23 mouse cellular contexts compared by ENCODE assay signal in the genomic region with DNA sequence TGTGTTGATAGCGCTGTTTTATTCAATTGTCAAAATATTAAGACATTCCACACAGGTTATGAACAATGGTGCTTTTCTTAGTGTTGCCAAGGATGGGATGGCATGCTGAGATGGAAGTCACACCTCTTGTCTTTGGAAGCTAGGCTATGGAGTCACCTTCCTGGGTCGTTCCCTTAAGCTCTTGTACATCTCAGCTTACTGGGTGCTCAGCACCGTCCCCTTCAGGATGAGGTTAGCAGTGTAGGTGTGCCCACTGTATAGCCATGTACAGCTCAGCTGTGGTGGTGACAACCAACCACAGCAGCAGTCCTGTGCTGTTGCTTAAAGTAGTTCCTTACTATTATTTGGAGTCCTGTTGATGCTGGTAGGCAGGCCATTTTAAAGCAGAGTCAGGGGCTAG. TPM values are rescaled to one million over a fixed set of nuclear protein-coding genes. Genes with fewer than 3 reads are reported as not detected.
DNase-seq lines count a peak whose midpoint lies in the region; ATAC-seq and TF ChIP-seq lines count a peak whose summit lies in the region.
"Had no signal": no experiment of that assay in that cellular context is flagged by ENCODE, and none has a peak within 500 bp of the region (broad histone marks: within the 10 kb centered on the region; RNA-seq: fewer than 3 reads in every experiment).

No protein-coding gene starts in this region.

- 63% methylated on average over 3 of the region's 3 CpGs for WGBS in heart, embryonic 10.5 days
- WGBS in lung, embryonic 14.5 days = 61% methylated on average over 3 of the region's 3 CpGs
- WGBS in limb, embryonic 12.5 days = 75% methylated on average over 3 of the region's 3 CpGs

- H3K4me2 ChIP-seq in lung, embryonic 14.5 days = no peak overlapping the region
- no peak overlapping the region for H3K4me2 ChIP-seq in limb, embryonic 12.5 days
- H3K4me2 ChIP-seq: midbrain, embryonic 13.5 days; neural tube, embryonic 15.5 days had no signal

- H3K4me1 ChIP-seq in heart, embryonic 10.5 days = peaks cover 44% of the 10 kb centered on the region
- H3K4me1 ChIP-seq in lung, embryonic 14.5 days (ENCODE audit: insufficient read depth) = peaks cover 15% of the 10 kb centered on the region
- H3K4me1 ChIP-seq in limb, embryonic 12.5 days (replicated peaks) = peaks cover 21% of the 10 kb centered on the region

- H3K9me3 ChIP-seq in heart, embryonic 10.5 days = no peaks in the 10 kb centered on the region
- no peaks in the 10 kb centered on the region for H3K9me3 ChIP-seq in lung, embryonic 14.5 days (ENCODE audit: low read depth, low read length)
- H3K9me3 ChIP-seq in limb, embryonic 12.5 days = no peaks in the 10 kb centered on the region
- H3K9me3 ChIP-seq: hindbrain, embryonic 10.5 days; limb, embryonic 13.5 days; midbrain, embryonic 13.5 days; neural tube, embryonic 15.5 days had no signal

- TF ChIP-seq CTCF in lung, embryonic 14.5 days (IDR thresholded peaks at IDR 0.05; ENCODE audit: low read depth) = peak; percentile 56

- DNase-seq in heart, embryonic 10.5 days (ENCODE audit: low spot score) = no peak
- DNase-seq in heart, adult 8-10 months (ENCODE audit: low spot score) = no peak
- DNase-seq in lung, embryonic 14.5 days = no peak
- no peak for DNase-seq in lung, postnatal 25 days (ENCODE audit: low spot score)
- peak; percentile 38 for DNase-seq in NIH3T3 (ENCODE audit: low read depth)
- DNase-seq: adrenal gland, adult 8-10 months; cerebellum, adult 11-12 months; gastrocnemius, postnatal 10 days had no signal

- H3K9ac ChIP-seq in lung, embryonic 14.5 days = no peak overlapping the region
- no peak overlapping the region for H3K9ac ChIP-seq in limb, embryonic 12.5 days (replicated peaks)
- H3K9ac ChIP-seq: limb, embryonic 13.5 days; liver, embryonic 14.5 days; midbrain, embryonic 13.5 days; neural tube, embryonic 15.5 days had no signal

- peak overlapping the region; percentile 57 for H3K27ac ChIP-seq in heart, embryonic 10.5 days
- H3K27ac ChIP-seq in lung, embryonic 14.5 days (ENCODE audit: low read depth) = no peak overlapping the region
- H3K27ac ChIP-seq in limb, embryonic 12.5 days = 0 out of 2 replicates have a peak overlapping the region, but pooled peaks have one; percentile 70
- H3K27ac ChIP-seq: liver, embryonic 14.5 days; midbrain, embryonic 13.5 days; neural tube, embryonic 15.5 days had no signal

- no peaks in the 10 kb centered on the region for H3K36me3 ChIP-seq in heart, embryonic 10.5 days
- H3K36me3 ChIP-seq in lung, embryonic 14.5 days (ENCODE audit: insufficient read depth) = no peaks in the 10 kb centered on the region
- H3K36me3 ChIP-seq in limb, embryonic 12.5 days = no peaks in the 10 kb centered on the region
- H3K36me3 ChIP-seq: hindbrain, embryonic 10.5 days; limb, embryonic 13.5 days; midbrain, embryonic 13.5 days; neural tube, embryonic 15.5 days had no signal

- no peak overlapping the region for H3K4me3 ChIP-seq in heart, embryonic 10.5 days
- no peak overlapping the region for H3K4me3 ChIP-seq in lung, embryonic 14.5 days (ENCODE audit: low read depth, low read length)
- H3K4me3 ChIP-seq in limb, embryonic 12.5 days (replicated peaks) = no peak overlapping the region
- H3K4me3 ChIP-seq: hindbrain, embryonic 10.5 days; limb, embryonic 13.5 days; midbrain, embryonic 13.5 days; myocyte; neural tube, embryonic 15.5 days had no signal

- peaks cover 7% of the 10 kb centered on the region; the same call in 1 of the 2 replicates for H3K27me3 ChIP-seq in heart, embryonic 10.5 days (ENCODE audit: insufficient read depth, poor library complexity, severe bottlenecking)
- no peaks in the 10 kb centered on the region for H3K27me3 ChIP-seq in lung, embryonic 14.5 days (ENCODE audit: insufficient read depth, low read length)
- H3K27me3 ChIP-seq in limb, embryonic 12.5 days = no peaks in the 10 kb centered on the region
- H3K27me3 ChIP-seq: limb, embryonic 13.5 days; midbrain, embryonic 13.5 days; neural tube, embryonic 15.5 days had no signal

- ATAC-seq in lung, embryonic 14.5 days (ENCODE audit: insufficient read depth) = peak; percentile 44
- no peak for ATAC-seq in limb, embryonic 12.5 days (ENCODE audit: insufficient number of reproducible peaks, insufficient read depth, low FRiP score, low TSS enrichment, low read depth)
- no peak for ATAC-seq in cerebellum, adult (ENCODE audit: insufficient number of reproducible peaks, low FRiP score, low TSS enrichment)
- no peak for ATAC-seq in activated CD4-positive, CD25-positive, alpha-beta regulatory T cell, adult 4 months
- ATAC-seq: inflammation-experienced regulatory T-cells, adult 6 months; midbrain, embryonic 13.5 days had no signal

RNA-seq across cellular contexts. Expression of gene Htra1, which starts 47.0 kb away (rescaled TPM):
- polyA plus RNA-seq in heart, embryonic 10.5 days (2016; fragmentation: Nextera tagmentation; extraction: Ambion mirVana) = 7.7 and 20.0 TPM in 2 replicates
- 100 to 1,000 TPM in 3 of 4 experiments, 10 to 100 TPM in 1; 96.9 to 118 (median 112) TPM for total RNA-seq in heart, adult 8-10 months (2022)
- polyA plus RNA-seq in lung, embryonic 14.5 days (2014; fragmentation: Nextera tagmentation; extraction: Ambion mirVana) = 25.8 and 30.0 TPM in 2 replicates
- polyA plus RNA-seq in limb, embryonic 12.5 days (2016; fragmentation: Nextera tagmentation; extraction: Ambion mirVana) = 20.4 and 20.9 TPM in 2 replicates
- under 1 TPM in 1 of 2 experiments, not detected in 1; 0.21 TPM for polyA plus RNA-seq in activated CD4-positive, CD25-positive, alpha-beta regulatory T cell, adult 4 months (2017; shearing (Covaris generic))
- polyA plus RNA-seq: inflammation-experienced regulatory T-cells, adult 6 months had no signal

RNA-seq across cellular contexts. Expression of gene Dmbt1, which starts 49.0 kb away (rescaled TPM):
- polyA plus RNA-seq in heart, embryonic 10.5 days (2016; fragmentation: Nextera tagmentation; extraction: Ambion mirVana) = 0.04 TPM in 1 of 2 replicates, not detected in the other
- under 1 TPM in 1 of 4 experiments, not detected in 3; 0.09 TPM for total RNA-seq in heart, adult 8-10 months (2022)
- polyA plus RNA-seq in lung, embryonic 14.5 days (2014; fragmentation: Nextera tagmentation; extraction: Ambion mirVana) = not detected in 2 replicates
- polyA plus RNA-seq in limb, embryonic 12.5 days (2016; fragmentation: Nextera tagmentation; extraction: Ambion mirVana) = 0.20 TPM in 1 of 2 replicates, not detected in the other
- not detected for polyA plus RNA-seq in activated CD4-positive, CD25-positive, alpha-beta regulatory T cell, adult 4 months (2017; shearing (Covaris generic))
- total RNA-seq: adrenal gland, adult 8-10 months; gastrocnemius, postnatal 10 days; layer of hippocampus, adult 8-10 months had no signal
- polyA plus RNA-seq: embryonic facial prominence, embryonic 11.5 days; forebrain, embryonic 11.5 days; frontal cortex, adult 2 months; heart, embryonic 14.5 days; hindbrain, embryonic 10.5 days; inflammation-experienced regulatory T-cells, adult 6 months; liver, embryonic 14.5 days; midbrain, embryonic 13.5 days; myocyte; neural tube, embryonic 15.5 days had no signal
